Mouse (Mus musculus): ENCODE data around the gene Bcl9.
A peak's percentile ranks its signal among the peaks of the same experiment; 100 is the strongest.

The Bcl9 gene

DNA sequence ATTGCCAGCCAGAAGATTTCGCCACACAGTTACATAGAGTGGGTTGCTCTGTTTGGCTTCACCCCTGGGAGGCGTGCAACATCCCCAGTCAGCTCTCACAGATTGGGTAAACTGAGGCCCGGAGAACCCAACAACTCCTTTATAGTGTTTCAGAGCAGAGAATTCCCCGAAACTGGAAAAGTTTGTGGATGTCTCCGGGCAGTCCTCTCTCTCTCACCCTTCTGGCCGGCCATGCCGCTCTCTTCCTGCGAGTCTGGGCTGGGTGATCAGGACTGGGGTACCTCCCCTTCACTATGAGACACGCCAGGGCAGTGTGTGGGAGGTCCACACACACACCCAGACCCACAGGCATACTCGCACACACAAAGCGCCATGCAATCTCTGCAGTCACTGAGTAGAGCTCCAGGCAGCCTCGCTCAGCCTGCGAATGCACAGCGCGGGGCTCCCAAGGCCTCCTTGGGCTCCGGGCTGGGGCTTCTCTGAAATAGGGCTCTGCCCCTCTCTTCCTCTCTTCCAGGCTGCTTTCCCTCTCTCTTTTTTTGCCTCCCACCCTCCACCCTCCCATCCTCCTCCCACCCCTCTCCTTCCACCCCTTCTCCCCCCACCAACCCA is 670 bp downstream of the Bcl9 start:
- peak; percentile 37 for DNase-seq (ENCODE audit: low spot score)

DNA sequence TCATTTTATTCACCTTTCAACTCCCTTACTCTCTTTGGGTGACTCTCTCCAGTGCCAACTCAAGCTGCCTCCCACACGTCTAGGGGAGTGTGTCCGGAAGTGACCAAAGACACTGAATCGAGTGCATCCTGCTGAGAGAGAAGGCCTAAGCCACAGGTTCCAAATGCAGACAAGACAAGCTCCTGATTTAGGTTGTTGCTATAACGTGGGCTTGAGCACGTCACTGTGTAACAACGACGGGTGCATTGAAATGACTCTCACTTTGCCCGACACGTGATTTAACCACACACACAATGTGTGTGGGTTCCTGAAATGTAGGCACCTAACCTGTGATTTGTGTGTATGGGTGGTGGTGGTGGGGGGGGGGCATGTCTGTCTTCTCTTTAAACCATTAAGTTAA is 3.4 kb downstream of the Bcl9 start:
- no peak for DNase-seq (ENCODE audit: low spot score)

DNA sequence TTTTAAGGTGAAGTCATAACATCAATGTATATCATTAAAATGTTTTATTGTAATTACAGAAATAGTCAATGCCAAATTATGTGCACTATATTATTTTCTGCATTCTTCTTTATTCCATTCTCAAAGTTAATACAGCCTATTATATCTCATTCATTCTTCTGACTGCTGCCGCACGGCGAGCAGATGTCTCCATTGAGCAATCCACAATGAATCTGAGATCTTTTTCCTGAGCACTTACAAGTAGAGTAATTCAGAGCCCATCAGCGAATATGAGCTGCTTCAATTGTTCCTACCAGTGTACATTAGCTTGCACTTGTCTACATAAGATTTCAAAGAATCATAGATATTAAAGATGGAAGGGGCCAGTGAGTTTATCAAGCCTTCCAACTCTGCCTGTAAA is 12.8 kb downstream of the Bcl9 start:
- no peak for DNase-seq (ENCODE audit: low spot score)

DNA sequence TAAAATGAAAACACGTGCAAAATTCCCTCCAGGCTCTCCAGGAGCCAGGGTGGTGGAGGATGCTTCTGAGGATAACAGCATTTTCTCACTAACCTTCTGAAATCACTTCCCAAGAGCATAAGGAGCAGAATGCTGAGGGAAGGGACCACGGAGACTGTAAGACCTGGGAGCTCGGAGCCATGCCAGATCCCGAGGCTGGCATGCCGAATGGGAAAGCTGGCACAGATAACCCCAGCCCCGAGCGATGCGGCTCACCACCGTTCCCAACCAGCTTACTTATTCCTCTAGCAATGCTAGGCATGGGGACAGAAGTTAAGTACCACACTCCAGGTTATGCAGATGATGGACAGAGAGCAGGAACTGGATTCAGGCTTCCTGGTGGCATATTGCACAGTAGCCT is 13.7 kb downstream of the Bcl9 start:
- DNase-seq (ENCODE audit: low spot score), result no peak

DNA sequence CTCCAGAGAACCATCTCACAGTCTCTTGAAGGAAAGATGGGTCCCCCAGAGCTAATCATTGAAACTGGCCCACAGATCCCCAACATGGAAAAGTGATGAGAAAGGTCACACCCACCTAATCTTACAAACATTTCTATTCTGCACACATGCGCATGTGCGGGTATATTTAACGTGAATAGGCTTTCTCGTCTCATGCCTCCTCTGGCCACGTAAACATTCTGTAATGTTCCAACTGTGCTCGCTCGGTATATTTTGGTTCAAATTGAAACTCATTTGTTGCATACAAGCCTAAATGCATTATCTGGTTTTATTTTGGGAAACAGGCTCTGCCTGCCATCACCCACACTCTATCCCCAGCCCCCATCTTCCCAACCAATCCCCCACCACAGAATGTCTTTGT is 16.3 kb downstream of the Bcl9 start:
- DNase-seq (ENCODE audit: low spot score), result no peak

DNA sequence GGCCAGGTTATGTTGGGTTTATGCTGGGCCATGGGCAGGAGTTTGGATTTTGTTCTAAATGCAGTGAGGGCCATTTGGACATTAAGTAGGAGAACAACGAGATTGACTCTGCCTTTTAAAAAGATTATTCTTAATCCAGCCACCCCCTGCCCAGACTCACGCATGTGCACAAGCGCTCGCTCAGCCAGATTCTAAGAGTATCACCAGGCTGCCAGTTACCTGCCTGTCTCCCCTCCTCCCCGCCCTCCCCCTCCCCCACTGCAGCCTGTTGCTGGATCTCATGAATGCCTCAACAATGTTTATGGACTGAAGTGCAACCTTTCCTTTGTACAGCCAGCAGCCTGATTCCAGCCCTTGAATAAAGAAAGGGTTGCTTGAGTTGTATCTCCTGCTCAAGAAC is 22.0 kb downstream of the Bcl9 start:
- DNase-seq (ENCODE audit: low spot score), result no peak

DNA sequence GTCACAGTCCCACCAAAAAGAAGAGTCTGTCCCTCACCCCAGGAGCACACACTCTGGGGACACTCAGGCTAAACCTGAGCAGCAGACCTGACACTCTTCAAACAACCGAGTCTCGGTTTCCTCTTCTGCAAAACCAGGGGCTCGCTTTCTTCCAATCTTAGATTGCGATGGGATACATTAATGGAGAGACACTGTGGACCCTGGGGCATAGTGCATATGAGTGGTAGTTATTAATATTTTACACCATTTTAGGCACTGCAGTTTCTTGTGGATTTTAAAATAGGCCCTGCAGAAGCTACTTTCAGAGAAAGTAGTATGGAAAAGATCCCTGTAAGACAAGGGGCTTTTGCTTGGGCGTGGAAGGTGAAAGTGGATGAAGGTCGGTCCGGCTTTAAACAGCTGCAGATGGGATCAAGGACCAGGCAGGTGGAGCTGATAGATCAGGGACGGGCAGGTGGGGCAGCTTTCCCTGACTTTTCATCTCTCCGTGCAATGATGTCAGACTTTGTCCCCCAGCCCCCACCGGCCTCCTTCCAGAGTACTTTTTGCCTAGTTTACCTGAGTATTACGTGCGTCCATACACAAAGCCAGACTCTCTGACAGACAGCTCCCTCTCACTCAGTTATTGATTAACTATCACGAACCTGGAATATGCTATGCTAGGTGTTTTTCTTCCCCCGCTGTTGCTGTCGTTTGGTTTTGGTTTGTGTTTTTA is 23.0 kb downstream of the Bcl9 start:
- no peak for DNase-seq (ENCODE audit: low spot score)

DNA sequence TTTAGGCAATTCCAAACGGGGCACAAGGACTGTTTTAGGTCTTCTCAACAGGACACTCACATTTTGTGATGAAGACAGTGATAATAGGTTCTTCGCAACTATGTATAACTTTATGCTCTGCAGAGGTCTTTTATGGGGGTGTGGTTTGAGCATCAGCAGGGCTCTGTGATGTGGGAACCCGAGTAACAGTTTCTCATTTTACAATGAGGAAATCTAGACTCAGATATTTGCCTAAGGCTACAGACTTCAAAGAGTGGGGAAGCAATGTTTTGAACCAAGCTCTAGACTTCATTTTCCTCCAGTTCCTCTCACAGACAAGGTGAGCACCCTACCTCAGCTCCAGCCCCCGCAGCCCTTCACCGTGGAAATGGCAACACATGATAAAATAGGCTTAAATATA is 23.8 kb downstream of the Bcl9 start:
- no peak for DNase-seq (ENCODE audit: low spot score)

DNA sequence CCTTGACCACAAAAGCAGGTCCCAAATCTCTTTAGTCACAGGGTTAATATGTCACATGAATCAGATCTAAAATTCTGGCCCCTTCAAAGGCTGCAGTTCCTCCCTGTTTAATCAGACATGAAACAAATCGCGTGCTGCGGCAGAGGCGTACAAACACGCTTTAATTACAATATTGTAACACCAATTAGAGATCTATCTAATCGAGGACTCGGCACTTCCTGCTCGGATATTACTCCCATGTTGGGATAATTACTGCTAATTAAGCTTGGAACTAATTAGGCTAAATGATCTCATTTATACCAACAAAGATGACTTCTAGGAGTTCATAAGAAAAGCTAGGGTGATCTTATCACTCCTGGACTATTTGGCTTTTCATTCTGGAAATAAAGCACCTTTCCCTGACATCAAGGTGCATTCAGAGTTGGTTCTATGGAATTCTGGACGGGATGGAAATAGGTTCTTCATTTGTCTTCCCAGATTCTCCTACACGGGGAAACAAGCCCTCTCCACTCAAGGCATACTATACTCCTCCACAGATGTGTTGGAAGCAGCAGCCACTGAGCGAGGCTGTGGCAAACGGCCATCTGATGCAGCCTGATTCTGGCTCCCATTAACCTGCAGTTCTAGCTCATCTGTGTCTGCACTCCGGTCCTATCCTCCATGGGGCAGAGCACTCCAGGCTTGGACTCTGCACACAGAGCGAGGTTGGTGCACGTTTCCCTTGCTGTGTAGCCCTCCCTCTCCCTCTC is 31.9 kb downstream of the Bcl9 start:
- DNase-seq (ENCODE audit: low spot score), result no peak

DNA sequence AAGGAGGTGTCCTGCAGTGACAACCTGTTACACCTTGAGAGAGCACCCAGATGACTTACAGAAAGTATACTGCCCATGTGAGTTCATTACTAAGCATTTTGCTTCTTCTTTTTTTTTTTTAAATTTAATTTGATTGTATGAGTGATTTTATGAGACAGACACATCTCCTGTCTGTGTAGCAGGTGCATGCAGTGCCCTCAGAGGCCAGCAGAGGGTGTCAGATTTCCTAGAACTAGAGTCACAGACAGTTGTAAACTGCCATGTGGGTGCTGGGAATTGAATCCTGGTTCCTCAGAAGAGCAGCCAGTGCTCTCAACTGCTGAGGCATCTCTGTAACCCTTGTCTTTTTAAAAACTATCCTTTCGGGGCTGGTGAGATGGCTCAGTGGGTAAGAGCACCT is 35.5 kb downstream of the Bcl9 start:
- peak; percentile 31 for DNase-seq (ENCODE audit: low spot score)

DNA sequence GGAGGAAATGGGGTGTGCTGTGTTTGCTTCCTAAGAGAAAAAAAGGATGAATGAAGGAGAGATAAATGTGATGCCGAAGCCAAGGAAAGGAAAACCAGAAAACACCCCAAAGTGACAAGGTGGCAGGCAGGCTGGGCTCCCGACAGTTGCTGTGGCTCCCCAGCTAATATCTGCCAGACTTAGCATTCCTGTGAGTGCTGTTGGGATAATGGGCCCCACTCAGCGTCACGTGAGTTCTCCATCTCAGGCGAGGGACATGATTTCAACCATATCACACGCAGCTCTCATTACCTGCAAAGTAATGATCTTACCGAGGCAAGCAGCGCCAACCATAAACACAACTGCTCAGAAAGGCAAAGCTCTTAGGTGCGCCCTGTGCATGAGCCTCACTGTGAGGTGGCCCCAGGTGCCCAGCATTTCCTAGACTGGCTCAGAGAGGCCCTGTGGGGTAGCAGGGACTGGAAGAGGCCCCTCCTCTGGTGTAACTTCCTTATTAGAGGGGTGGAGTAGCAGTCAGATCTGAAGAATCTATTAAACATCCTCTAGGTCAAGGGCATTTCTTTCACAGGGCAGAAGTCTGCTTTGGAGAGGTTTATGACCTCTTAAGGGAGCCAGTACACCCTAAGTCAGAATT is 41.9 kb downstream of the Bcl9 start:
- no peak for DNase-seq (ENCODE audit: low spot score)

DNA sequence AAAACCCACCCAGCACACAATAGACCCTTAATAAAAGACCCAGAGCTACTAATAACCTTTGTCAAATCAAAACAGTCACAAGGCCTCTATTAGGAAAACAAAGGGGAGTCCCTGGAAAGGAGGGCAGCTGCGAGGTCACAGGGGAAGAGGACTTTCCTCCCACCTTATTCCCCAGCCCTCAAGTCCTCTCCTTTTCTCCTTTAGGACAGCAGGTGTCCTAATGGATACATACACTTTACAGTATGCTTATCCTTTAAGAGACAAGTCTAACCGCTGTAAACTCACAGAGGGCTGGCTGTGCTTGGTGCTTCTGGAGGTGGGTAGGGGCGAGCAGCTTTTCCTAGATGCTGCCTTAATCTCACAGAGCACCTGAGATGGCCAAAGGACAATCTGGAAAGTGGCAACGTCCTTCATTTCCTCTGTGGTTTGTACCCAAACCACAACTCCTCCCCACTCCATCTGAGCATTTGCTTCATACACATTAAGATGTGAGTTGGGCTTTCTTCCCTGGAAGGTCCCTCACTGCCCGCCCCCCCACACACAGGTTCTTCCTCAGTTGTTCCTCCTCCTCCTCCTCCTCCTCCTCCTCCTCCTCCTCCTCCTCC is 42.8 kb downstream of the Bcl9 start:
- DNase-seq (ENCODE audit: low spot score), result no peak

DNA sequence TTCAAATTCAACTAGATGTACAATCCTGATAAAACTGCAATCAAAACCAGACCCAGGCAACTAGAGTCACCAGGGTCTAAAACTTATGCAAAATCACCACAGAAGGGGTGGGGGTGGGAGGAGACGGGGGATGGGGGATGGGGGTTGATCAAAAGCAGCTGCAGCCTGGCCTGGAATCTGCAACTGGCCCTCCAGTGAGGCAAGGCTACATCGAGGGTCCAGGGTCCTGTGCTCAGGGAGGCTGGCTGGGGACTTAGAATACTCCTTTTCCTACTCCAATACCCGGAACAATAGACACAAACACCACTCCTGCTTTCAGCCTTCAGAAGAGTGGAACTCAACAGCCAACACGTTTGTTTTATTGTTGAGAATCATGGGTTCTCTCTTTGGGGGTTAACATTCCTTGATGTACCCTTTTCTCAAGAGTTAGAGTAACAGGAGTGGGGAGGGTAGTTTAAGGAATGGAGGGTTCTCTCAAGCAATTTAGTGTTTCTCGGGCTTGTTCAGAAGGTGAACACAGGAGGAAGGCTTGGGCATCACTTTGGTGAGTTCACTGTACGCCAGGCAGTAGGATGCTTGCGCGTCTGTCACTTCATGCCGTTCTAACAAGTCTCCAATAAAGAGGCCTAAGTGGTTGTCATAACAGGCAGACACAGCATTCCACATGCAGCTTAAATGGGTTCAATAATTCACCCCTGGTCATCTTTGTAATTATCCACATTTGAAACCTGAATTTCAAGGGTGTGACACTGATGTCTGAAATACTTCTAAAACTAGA is 43.7 kb downstream of the Bcl9 start:
- no peak for DNase-seq (ENCODE audit: low spot score)

DNA sequence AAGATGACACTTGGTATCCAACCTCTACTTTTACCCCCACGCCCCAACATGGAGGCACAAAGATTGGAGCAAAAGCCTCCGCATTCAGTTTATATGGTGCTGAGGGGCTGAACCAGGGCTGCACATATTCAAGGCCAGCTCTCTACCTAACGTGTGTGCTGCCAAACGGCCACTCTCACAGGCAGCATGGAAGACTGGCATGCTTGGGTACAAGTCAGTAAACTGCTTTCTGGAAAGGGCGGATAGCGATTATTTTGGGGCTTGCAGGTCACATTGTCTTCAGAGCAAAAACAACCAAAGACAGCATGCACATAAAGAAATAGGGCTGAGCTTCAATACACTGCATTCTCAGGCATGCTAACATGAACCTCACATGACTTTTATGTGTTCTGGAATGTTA is 44.8 kb downstream of the Bcl9 start:
- no peak for DNase-seq (ENCODE audit: low spot score)

DNA sequence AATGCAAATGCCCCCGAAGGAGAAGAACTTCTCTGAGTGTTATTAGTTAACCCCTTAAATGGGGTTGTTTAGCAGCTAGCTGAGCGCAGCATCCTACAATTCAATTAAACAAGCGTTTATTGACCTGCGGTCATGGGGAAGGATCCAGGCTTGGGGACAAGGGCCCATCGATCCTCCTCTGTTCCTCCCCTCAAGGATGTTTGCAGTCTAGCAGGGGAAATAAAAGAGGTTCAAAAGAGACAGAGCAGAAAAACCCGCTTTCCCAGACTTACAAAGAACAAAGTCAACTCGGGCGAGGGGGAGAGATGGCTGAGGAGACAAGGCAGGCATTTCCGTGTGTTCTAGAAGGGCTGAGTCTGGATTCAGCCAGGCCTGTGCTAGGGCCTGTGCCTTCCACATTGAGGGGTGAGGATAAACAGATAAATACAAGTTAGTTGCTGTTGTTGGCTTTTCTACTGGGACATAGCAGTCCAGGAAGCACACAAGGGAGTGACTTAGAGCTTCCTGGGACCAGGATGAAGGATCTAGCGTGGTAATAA is 55.0 kb downstream of the Bcl9 start:
- DNase-seq (ENCODE audit: low spot score), result no peak

DNA sequence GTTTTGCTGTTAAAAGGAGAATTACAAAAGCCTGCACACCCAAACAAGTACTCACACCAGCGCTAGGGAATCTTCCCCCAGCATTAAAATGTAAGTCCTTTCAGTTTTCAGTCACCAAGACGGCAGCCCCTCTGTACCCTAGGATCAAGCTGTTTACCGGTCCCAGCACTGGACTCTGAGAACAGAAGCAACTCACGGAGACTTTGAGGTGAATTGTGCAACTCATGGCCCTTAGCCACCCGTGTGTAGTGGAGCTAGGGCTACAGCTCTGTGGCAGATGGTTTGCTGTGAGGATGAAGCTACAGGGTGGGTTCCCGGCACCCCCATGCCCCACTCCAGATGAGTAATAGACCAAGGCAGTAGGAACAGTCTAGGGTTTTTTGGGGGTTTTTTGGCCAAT is 55.9 kb downstream of the Bcl9 start:
- DNase-seq (ENCODE audit: low spot score), result no peak

DNA sequence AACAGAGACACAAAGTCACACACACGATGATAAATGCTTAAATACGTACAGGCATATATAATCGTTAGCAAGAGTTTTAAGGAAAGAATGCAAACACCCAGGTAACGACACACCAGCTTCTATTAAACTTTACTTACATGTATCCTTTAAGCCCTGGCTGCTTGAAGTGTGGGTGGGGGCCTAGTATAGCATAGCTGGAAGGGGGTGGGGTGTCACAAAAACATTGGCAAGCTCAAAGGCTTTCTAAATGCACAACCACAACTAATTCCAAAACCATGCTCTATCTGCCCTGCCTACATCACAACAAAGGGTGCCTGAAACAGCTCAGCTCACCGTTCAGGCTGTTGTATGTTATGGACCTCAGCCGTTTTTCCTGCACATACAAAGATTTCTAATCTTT is 57.9 kb downstream of the Bcl9 start:
- DNase-seq (ENCODE audit: low spot score), result no peak

DNA sequence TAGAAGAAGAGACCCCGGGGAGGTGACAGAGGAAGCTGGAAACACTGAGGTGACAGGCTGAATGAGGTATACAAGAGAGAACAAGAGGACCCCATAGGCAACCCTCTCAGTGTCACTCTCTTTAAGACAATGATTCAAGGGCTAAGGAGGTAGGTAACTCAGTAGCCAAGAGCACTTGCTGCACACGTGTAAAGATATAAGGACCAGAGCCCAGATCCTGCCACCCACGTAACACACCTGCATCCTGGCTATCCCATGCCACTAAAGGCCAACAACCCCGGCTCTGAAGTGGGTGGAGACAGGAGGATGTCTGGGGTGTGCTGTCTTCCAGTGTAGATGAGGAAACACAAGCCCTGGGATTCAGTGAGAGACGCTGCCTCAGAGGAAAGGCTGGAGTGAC is 58.4 kb downstream of the Bcl9 start:
- no peak for DNase-seq (ENCODE audit: low spot score)

DNA sequence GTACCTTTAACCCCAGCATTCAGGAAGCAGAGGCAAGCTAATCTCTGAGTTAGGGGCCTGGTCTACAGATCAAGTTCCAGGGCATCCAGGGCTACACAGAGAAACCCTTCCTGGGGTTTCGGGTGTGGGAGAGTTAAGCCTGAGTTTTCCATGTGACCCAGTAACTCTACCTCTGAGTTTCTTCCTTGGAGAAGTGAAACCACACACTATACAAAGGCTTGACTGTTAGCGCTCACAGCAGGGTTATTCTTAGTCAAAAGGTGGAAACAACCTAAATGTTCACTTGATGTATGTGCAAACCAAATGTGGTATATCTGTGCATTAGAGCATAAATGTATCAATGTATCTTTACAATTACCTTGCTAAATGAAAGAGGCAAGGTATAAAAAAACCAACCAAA is 59.2 kb downstream of the Bcl9 start:
- DNase-seq (ENCODE audit: low spot score), result no peak

DNA sequence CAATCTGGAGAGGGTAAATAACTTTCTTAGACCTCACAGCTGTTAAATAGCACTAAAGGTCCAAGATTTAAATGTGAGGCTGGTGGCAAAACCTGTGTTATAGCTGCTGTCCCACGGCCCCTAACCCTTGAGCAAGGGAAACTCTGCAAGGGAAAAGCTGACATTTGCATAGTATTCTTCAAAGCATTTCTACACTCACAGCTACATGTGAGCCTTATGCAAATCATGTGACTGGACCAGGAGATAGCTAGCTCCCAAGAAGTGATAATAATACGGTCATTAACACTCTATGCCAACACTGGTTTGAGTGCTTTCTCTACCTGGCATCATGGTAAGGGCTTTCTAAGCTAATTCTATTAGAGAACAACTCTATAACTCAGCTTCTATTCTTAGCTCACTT is 60.3 kb downstream of the Bcl9 start:
- no peak for DNase-seq (ENCODE audit: low spot score)

DNA sequence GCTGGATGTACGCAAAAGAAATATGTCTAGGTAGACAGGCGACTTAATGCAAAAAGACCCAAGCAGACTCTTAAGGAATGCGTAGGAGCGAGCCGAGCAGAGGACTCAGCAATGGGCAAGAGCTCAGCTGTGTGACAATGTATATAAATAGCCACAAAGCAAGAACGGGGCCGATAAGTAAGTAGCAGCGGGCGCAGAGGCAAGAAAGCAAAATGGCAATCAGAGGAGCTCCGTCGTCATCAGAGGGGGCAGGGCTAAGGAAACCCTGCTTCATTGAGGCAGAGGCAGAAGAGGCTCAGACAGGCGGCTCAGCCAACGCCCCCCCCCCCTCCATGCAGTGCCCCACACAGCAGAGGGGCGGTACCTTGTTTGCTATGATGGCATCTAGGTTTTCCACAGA is 62.9 kb downstream of the Bcl9 start:
- DNase-seq (ENCODE audit: low spot score), result no peak

DNA sequence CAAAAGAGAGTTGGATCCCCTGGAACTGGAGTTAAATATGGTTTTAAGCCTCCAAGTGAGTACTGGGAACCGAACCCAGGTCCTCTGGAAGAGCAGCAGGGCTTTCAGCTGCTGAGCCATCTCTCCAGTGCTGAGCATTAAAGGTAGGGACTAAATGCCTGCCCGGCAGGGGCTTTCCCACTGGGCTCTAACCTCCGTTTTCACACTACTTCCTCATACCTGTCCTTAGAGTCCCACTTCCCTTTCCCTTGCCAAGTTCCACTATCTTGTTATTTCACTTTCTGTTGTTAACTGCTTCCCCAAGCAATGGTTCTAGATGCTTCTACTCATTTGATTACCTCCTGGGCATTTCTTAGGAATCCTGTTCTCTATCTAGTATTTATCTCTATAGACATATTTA is 65.4 kb downstream of the Bcl9 start:
- DNase-seq (ENCODE audit: low spot score), result no peak

All from testis, postnatal 14 days (tissue).